Mouse (Mus musculus): ENCODE measurements around the gene Armc7.
"Not testable (repeated sequence)": the region's sequence is repeated elsewhere in the genome, so short reads cannot be mapped to it uniquely, and the experiment has no call there.

DNA sequence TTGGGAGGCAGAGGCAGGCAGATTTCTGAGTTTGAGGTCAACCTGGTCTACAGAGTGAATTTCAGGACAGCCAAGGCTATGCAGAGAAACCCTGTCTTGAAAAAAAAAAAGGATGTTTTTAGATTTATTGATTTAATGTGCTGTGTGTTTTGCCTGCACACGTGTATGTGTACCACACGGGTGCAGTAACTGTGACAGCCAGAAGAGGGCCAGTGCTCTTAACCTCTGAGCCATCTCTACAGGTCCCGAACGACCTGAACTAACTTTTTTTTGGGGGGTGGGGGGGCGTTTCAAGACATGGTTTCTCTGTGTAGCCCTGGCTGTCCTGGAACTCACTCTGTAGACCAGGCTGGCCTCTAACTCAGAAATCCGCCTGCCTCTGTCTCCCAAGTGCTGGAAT lies 20.6 kb upstream of the Armc7 start:
- TF ChIP-seq CTCF (IDR thresholded peaks at IDR 0.05; ENCODE audit: borderline replicate concordance, extremely low read depth, insufficient read depth, insufficient read length); POLR2A (IDR thresholded peaks at IDR 0.05; ENCODE audit: borderline replicate concordance, extremely low read depth, insufficient read depth, insufficient read length, poor library complexity, severe bottlenecking): not testable (repeated sequence)
